14 mouse cellular contexts compared by ENCODE assay signal in the genomic region with DNA sequence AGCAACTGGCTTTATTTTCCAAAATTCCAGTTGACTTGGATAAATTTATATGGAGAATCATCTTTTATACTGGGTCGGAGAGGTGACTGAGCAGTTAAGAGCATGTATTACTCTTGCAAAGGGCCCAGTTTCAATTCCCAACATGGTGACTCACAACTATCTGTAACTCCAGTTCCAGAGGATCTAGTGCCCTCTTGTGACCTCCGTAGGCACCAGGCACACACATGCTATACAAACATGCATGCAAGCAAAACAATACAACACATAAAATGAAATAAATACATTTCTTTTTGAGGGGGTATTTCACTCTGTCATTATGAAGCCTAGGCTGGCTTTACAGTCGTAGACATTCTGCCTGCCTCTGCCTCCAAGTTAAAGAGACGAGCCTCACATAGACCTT.
"Had no signal": no experiment of that assay in that cellular context is flagged by ENCODE, and none has a peak within 500 bp of the region (broad histone marks: within the 10 kb centered on the region; RNA-seq: fewer than 3 reads in every experiment).

No protein-coding gene starts in this region.

- H3K27ac ChIP-seq: left cerebral cortex, adult 2 months; limb, embryonic 15.5 days; liver, embryonic 13.5 days; lung, embryonic 15.5 days; midbrain, embryonic 13.5 days; neural tube, embryonic 12.5 days had no signal

- ATAC-seq: liver, postnatal 0 days; midbrain, embryonic 13.5 days had no signal

- H3K27me3 ChIP-seq: limb, embryonic 15.5 days; liver, embryonic 13.5 days; lung, embryonic 15.5 days; midbrain, embryonic 13.5 days; neural tube, embryonic 12.5 days had no signal

- H3K9me3 ChIP-seq: limb, embryonic 15.5 days; liver, embryonic 13.5 days had no signal

- H3K4me1 ChIP-seq: limb, embryonic 15.5 days; liver, embryonic 13.5 days; lung, embryonic 15.5 days; midbrain, embryonic 13.5 days; neural tube, embryonic 12.5 days had no signal

- H3K9ac ChIP-seq: limb, embryonic 15.5 days; liver, embryonic 13.5 days; liver, postnatal 0 days; lung, embryonic 15.5 days; midbrain, embryonic 13.5 days; neural tube, embryonic 12.5 days had no signal

- H3K4me2 ChIP-seq: limb, embryonic 15.5 days; liver, embryonic 13.5 days; lung, embryonic 15.5 days; midbrain, embryonic 13.5 days; neural tube, embryonic 12.5 days had no signal

- H3K36me3 ChIP-seq: limb, embryonic 15.5 days; liver, embryonic 13.5 days; lung, embryonic 15.5 days; midbrain, embryonic 13.5 days; neural tube, embryonic 12.5 days had no signal

- DNase-seq: kidney, adult 9 months; kidney, postnatal 10 days; kidney, postnatal 4 days; liver, embryonic 13.5 days; liver, postnatal 0 days; lung, postnatal 36 days; right cerebral cortex, postnatal 4 days; spleen, adult 18-20 months; thymus, postnatal 36 days had no signal

- H3K4me3 ChIP-seq: left cerebral cortex, adult 2 months; limb, embryonic 15.5 days; liver, embryonic 13.5 days; lung, embryonic 15.5 days; midbrain, embryonic 13.5 days; neural tube, embryonic 12.5 days had no signal
